Mouse (Mus musculus) left cerebral cortex, postnatal 14 days (tissue): ENCODE results near the gene Ucn2. TPM values are rescaled to one million over a fixed set of nuclear protein-coding genes. Genes with fewer than 3 reads are reported as not detected.

Source experiments
- DNase-seq, 2 experiments: peaks; one replicate each; pipeline ENCODE4 v3.0.0; 2021 to 2022; ENCODE audit warnings: low spot score in 2 of 2, mixed read lengths in 1 of 2
- intact Hi-C: fragments of 180-260 bp; cut with DNase I; formaldehyde crosslinking; loops from one replicate; pipeline ENCODE4 v1.15.1; 2025
- long read RNA-seq, 2 experiments: library from polyadenylated mRNA; stranded (forward); transcript quantifications; one replicate each; pipeline ENCODE4 v2.0.0; 2021
- total RNA-seq, 2 experiments: library from RNA; stranded (reverse); gene quantifications; 2 replicates each; pipeline ENCODE4 v1.2.3; 2021

Gene Ucn2
- not detected for total RNA-seq
- long read RNA-seq, experiment 1 = 0 reads
- long read RNA-seq, experiment 2 = 0 reads

- no peak for DNase-seq
- intact Hi-C loops = loop anchor here (5.0 kb wide), 1 partner anchor 48 kb away; the partner anchor contains the start of gene Uqcrc1
These were observed at the start of gene Ucn2 for GRCm38 (mm10) chr9:108985710-108986109. Gene Ucn2, plus strand, starts transcription at chr9:108986010.

GRCm38 (mm10) chr9:108936418-108937364, 49.1 kb upstream of the Ucn2 start, which contains the start of gene Uqcrc1:
Gene Uqcrc1, plus strand, starts transcription at chr9:108936633.
- intact Hi-C loops = loop anchor here (5.0 kb wide), 1 partner anchor 51 kb away; the partner anchor contains the start of gene Ucn2
- DNase-seq = peak; percentile 97 to 98

GRCm38 (mm10) chr9:108945111-108945510, 40.7 kb upstream of the Ucn2 start:
- intact Hi-C loops = no loop called here
- no peak for DNase-seq

- intact Hi-C loops = no loop called here
These were observed 40.2 kb upstream of the Ucn2 start for GRCm38 (mm10) chr9:108945608-108946007.

GRCm38 (mm10) chr9:108949231-108949966, 36.4 kb upstream of the Ucn2 start:
- no peak for DNase-seq
- intact Hi-C loops = no loop called here

More at GRCm38 (mm10) chr9:108945608-108946007, 40.2 kb upstream of the Ucn2 start:
- DNase-seq = no peak

GRCm38 (mm10) chr9:108949967-108950728, 35.7 kb upstream of the Ucn2 start:
- intact Hi-C loops = no loop called here
- DNase-seq = no peak

GRCm38 (mm10) chr9:108953081-108953636, 32.7 kb upstream of the Ucn2 start, which contains the start of gene Col7a1:
Gene Col7a1, plus strand, starts transcription at chr9:108953586.
- intact Hi-C loops = no loop called here

GRCm38 (mm10) chr9:108955241-108955640, 30.6 kb upstream of the Ucn2 start:
- no peak for DNase-seq
- intact Hi-C loops = no loop called here

More at GRCm38 (mm10) chr9:108953081-108953636, 32.7 kb upstream of the Ucn2 start, which contains the start of gene Col7a1:
- no peak for DNase-seq

GRCm38 (mm10) chr9:108955846-108956245, 30.0 kb upstream of the Ucn2 start:
- intact Hi-C loops = no loop called here
- DNase-seq = no peak

- intact Hi-C loops = no loop called here
- DNase-seq = no peak
These were observed 22.2 kb upstream of the Ucn2 start for GRCm38 (mm10) chr9:108963577-108963976.

GRCm38 (mm10) chr9:108964338-108964737, 21.5 kb upstream of the Ucn2 start:
- intact Hi-C loops = no loop called here

GRCm38 (mm10) chr9:108970623-108971022, 15.2 kb upstream of the Ucn2 start:
- intact Hi-C loops = no loop called here
- DNase-seq = no peak

More at GRCm38 (mm10) chr9:108964338-108964737, 21.5 kb upstream of the Ucn2 start:
- DNase-seq = no peak

- no peak for DNase-seq
- intact Hi-C loops = no loop called here
These were observed 9.3 kb upstream of the Ucn2 start for GRCm38 (mm10) chr9:108976483-108976882.

GRCm38 (mm10) chr9:108977966-108978365, 7.8 kb upstream of the Ucn2 start:
- intact Hi-C loops = no loop called here
- no peak for DNase-seq

- intact Hi-C loops = no loop called here
- DNase-seq = no peak
These were observed 3.3 kb upstream of the Ucn2 start for GRCm38 (mm10) chr9:108982498-108982897.

- intact Hi-C loops = no loop called here
- no peak for DNase-seq
These were observed 2.6 kb upstream of the Ucn2 start for GRCm38 (mm10) chr9:108983209-108983608.

GRCm38 (mm10) chr9:108987704-108988350, 2.0 kb downstream of the Ucn2 start:
- no peak for DNase-seq
- intact Hi-C loops = loop anchor here (5.0 kb wide), 1 partner anchor 51 kb away; the partner anchor contains the start of gene Uqcrc1

GRCm38 (mm10) chr9:108989802-108990461, 4.1 kb downstream of the Ucn2 start:
- intact Hi-C loops = loop anchor here (5.0 kb wide), 1 partner anchor 53 kb away; the partner anchor contains the start of gene Uqcrc1

More at GRCm38 (mm10) chr9:108989802-108990461, 4.1 kb downstream of the Ucn2 start:
- DNase-seq = peak in 1 of 2 experiments; percentile 17
